Mouse (Mus musculus) macrophage (primary cell): Measurements from ENCODE around the gene Zfp422. TPM values are rescaled to one million over a fixed set of nuclear protein-coding genes. Genes with fewer than 3 reads are reported as not detected.

Experiments used
- H3K27ac ChIP-seq: fragments of 350-480 bp; formaldehyde crosslinking; 2 replicates; pipeline ENCODE4 v1.9.0; 2021
- H3K36me3 ChIP-seq: fragments of 350-480 bp; formaldehyde crosslinking; 2 replicates; pipeline ENCODE4 v1.9.0; 2021; ENCODE audit errors: inconsistent target
- H3K4me3 ChIP-seq: fragments of 350-480 bp; formaldehyde crosslinking; 2 replicates; pipeline ENCODE4 v1.9.0; 2021; ENCODE audit errors: inconsistent target
- H3K79me2 ChIP-seq: fragments of 350-480 bp; formaldehyde crosslinking; 2 replicates; pipeline ENCODE4 v1.9.0; 2021; ENCODE audit errors: inconsistent target
- WGBS: methylation state at CpG from one replicate; pipeline ENCODE4 v1.1.7; 2026; ENCODE audit warnings: inconsistent platforms; ENCODE audit not compliant: missing documents; 5-methylcytosine and 5-hydroxymethylcytosine counted together
- polyA plus RNA-seq: library from polyadenylated mRNA; stranded (reverse); fragments of 250-400 nt; gene quantifications from 3 replicates; pipeline ENCODE4 v1.2.4, GENCODE M21; 2018; ENCODE audit warnings: inconsistent platforms

Gene Zfp422
- polyA plus RNA-seq, 1 experiment from 2014 or later: 18.3 TPM

DNA sequence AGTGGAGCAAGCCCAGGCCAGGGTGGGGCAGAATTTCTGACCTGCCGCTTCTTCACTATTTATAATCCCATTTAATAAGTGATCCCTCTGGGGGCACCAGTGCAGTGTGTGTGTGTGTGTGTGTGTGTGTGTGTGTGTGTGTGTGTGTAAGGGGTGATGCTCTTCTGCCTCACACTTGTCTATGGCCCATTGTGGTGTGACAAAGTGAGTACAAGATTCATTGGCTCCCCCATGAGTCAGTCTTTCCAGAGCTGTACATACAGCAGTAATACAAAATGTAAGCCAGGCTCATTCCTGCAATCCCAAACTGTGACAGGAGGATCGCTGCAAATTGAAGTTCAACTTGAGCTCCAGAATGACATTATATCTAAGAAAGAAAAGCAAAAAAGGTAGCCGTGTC is 36.0 kb upstream of the Zfp422 start:
- Histone ChIP-seq H3K36me3 (peaks cover 26% of the 10 kb centered on the region), H3K4me3 (no peak overlapping the region), H3K79me2 (peaks cover 100% of the 10 kb centered on the region), H3K27ac (peak overlapping the region; percentile 83)
- WGBS: 91% methylated on average over 3 of the region's 3 CpGs

DNA sequence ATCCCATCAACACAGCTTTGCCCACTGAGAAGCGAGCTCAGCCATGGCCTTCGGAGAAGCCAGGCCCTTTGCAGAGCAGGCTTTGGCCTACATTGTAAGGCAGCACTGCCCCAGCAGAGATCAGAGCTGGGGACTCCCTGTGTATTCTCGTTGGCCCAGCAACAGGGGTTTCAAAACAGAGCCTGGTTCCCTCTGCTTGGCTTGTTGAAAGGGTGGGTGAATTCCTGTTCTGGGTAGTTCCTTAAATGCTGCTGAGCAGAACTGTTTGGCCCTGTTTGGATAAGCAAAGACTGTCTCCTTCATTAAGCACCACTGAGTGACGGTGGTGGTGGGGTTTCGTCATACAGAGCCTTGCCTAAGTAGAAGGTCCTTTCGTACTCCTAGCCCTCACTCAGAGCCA is 35.2 kb upstream of the Zfp422 start:
- H3K4me3 ChIP-seq: no peak overlapping the region
- H3K79me2 ChIP-seq: peaks cover 100% of the 10 kb centered on the region
- H3K36me3 ChIP-seq: peaks cover 34% of the 10 kb centered on the region
- 21% methylated on average over 6 of the region's 6 CpGs for WGBS
- H3K27ac ChIP-seq: peak overlapping the region; percentile 83

DNA sequence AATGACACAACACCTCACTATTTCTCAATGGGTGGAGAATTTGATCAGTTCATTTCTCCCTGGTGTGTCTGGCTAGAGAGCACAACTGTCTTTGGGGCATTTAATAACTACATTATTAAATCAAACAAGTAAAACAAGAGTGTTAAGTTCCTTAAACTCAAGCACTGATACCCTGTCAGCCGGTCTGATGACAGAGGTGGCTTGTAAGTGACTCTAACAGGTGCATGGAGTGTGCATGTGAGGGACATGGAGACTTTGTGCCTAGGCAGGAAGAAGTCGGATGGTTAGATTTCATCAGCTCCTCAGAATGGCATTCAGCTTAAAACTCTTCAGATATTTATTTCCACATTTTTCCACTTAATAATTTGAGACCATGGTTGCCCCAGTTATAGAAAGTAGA is 34.6 kb upstream of the Zfp422 start:
- H3K4me3 ChIP-seq: no peak overlapping the region
- peaks cover 93% of the 10 kb centered on the region for H3K79me2 ChIP-seq
- 71% methylated on average over 2 of the region's 2 CpGs for WGBS
- H3K27ac ChIP-seq: peak overlapping the region; percentile 83
- peaks cover 40% of the 10 kb centered on the region for H3K36me3 ChIP-seq

DNA sequence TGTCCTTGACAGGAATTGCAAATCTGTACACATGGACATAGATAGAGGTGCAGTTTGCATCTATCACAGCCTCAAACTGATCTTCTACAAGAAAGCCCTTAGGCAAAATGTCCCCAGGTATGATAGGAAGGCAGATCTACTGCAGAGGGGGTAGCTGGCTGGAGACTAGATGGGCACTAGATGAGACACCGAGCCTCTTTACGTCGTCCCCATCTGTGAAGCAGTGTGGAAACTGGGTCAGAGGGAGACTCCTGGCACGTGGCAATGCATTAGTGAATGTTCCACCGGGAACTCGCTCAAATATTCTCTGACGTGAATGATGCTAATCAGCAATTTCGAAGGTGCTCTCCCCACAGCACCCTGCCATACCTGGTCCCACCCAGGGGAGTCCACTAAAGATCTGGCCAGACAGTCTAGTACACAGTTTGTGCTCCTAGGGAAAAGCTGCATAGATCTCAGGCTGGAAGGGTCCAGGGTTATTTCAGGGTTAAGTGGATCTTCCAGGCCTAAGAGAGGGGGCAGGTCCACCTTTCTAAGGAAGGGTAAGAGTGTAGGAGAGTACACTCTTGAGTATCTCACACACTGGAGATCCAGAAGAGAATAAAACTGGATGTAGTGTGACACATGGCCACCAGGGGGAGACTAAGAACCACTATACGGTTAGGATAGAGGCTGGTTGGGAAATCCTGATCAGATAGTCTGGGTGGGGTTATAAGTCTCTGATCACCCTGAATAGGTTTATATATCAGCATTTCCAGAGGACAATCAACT is 25.1 kb upstream of the Zfp422 start:
- Histone ChIP-seq H3K27ac (no peak overlapping the region), H3K36me3 (peaks cover 77% of the 10 kb centered on the region), H3K4me3 (no peak overlapping the region), H3K79me2 (peaks cover 46% of the 10 kb centered on the region; the same call in 1 of the 2 replicates)
- WGBS: 70% methylated on average over 9 of the region's 9 CpGs

DNA sequence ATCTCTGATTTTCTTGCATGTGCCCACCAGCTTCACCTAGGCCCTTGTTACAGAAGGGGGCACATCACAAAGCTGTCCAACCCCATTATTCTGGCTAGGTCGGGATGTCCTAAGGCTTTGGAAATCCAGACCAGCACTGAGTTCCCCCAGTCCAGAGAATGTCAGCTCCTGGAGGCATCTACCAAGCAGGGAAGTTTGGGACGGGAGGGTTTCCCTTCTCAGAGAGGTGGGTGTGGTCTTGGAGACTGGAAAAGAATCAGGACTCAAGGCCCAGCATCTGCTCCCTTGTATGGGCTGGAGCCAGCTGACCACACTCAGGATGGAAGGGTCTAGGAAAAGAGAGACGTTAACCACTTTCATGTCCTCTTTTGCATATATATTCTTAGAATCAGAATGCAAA is 24.4 kb upstream of the Zfp422 start:
- H3K36me3 ChIP-seq: peaks cover 76% of the 10 kb centered on the region
- 66% methylated on average over 3 of the region's 3 CpGs for WGBS
- H3K4me3 ChIP-seq: no peak overlapping the region
- H3K79me2 ChIP-seq: peaks cover 46% of the 10 kb centered on the region; the same call in 1 of the 2 replicates
- no peak overlapping the region for H3K27ac ChIP-seq

DNA sequence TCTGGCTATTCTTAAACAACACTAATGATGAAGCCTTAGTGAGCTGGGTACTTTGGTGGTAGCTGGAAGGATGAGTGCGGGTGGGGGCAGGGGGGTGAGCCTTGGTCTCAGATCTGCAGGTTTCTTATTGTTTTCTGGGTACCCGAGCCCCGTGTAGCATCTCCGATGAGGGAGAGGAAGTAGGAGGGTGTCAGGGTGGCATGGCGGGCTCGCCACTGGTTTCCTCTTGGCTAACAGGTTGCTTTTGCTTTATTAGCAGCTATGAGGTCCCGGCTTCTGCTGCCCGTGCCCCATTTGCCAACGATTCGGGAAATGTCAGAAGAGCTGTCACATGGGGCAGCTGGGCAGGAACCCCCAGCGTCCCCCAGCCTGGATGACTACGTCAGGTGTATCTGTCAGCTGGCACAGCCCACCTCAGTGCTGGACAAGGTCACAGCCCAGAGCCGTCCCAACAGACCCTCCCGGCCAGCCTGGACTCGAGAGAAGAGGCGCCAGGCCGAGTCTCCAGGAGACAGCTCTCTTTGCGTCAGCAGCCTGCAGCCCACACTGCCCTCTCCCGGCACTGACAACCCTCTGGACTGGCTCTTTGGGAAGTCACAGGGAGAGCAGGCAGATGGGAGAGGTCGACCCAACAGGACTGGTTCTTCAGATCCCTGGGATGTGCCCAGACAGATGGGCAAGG is 22.8 kb upstream of the Zfp422 start:
- no peak overlapping the region for H3K27ac ChIP-seq
- H3K4me3 ChIP-seq: no peak overlapping the region
- peaks cover 46% of the 10 kb centered on the region; the same call in 1 of the 2 replicates for H3K79me2 ChIP-seq
- WGBS: 31% methylated on average over 20 of the region's 20 CpGs
- peaks cover 77% of the 10 kb centered on the region for H3K36me3 ChIP-seq

DNA sequence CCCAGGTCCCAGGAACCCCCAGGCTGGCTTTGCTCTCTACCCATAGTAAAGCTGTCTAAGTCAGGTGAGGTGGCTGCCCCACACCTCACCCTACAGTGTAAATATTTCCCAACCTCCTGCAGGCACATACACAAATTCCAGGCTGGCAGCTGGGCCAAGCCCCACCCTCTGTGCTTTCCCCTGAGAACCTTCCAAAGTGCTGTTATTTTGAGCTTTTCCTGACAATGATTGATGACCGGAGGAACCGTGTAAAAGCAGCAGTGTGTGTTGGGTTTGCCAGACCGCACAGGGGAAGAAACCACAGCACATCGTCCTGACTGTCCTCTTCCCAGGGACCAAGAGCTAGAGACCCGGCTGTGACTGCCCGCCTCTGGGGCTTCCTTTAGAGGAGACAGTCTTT is 21.6 kb upstream of the Zfp422 start, which contains the start of gene Depp1:
TSS of gene Depp1 (plus strand) at position 204 of the 400 bp plus-strand sequence.
- 39% methylated on average over 6 of the region's 6 CpGs for WGBS
- no peak within 1 kb of the TSS for H3K4me3 ChIP-seq
- peaks cover 40% of the 10 kb centered on the region; the same call in 1 of the 2 replicates for H3K79me2 ChIP-seq
- no peak within 1 kb of the TSS for H3K27ac ChIP-seq
- H3K36me3 ChIP-seq: peaks cover 83% of the 10 kb centered on the region

DNA sequence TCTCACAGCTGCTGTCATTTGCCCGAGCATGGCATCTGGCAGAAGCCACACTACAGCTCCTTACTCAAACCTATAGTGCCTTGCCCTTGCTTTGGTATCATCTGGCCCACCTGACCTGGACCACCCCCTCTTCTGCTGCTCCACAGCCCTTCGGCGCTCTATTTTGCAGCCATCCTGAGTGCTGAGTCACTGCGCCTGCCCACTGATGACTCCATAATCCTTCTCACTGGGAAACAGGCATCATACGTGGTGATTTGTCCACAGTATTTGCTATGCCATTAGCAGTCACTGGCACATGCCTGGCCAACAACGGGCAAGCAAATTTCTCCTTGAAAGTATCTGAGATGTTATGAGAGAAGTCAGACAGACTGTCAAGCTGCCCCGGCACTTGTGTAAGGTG is 21.0 kb upstream of the Zfp422 start:
- H3K79me2 ChIP-seq: peaks cover 34% of the 10 kb centered on the region; the same call in 1 of the 2 replicates
- WGBS: 57% methylated on average over 7 of the region's 7 CpGs
- H3K27ac ChIP-seq: no peak overlapping the region
- peaks cover 84% of the 10 kb centered on the region for H3K36me3 ChIP-seq
- H3K4me3 ChIP-seq: no peak overlapping the region

DNA sequence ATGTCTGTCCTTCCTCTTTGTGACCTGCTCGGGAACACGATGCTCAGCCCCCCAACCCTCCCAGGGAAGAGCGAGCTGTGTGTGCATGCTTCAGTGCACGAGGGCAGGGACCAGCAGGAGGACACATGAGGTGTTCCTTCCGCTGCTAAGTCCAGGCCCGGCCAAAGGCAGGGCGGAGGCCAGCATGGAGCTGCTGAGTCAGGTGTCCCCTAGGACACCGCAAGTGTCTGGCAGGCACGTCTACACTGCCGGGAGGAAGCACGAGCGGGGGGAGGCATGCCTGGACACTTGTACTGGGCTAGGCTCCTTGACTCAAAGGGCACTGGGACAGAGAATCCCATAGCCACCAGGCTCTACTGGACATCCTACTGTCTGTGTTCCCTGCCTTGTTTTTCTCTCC is 19.0 kb upstream of the Zfp422 start:
- WGBS: 92% methylated on average over 12 of the region's 12 CpGs
- Histone ChIP-seq H3K27ac (no peak overlapping the region), H3K4me3 (no peak overlapping the region), H3K36me3 (peaks cover 92% of the 10 kb centered on the region), H3K79me2 (peaks cover 15% of the 10 kb centered on the region; the same call in 1 of the 2 replicates)

DNA sequence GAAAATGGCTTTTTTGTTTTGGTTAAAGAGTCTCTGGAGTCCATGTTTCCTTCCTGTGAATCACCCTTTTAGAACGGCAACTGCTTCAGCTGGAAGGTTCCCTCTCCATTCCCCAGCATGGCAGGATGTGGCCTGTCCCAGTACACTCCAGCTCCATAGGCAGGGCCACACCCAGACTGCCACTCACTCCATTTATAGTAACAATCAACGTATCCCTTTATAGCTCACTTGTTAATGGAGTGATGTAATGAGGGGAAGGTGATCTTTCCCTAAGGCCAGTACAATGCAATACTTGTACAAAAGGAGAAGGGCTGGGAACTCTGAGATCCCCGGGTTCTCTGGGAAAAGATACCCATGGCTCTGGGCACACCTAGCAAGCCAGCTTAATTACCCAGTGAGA is 15.5 kb upstream of the Zfp422 start:
- WGBS: 41% methylated on average over 3 of the region's 3 CpGs

DNA sequence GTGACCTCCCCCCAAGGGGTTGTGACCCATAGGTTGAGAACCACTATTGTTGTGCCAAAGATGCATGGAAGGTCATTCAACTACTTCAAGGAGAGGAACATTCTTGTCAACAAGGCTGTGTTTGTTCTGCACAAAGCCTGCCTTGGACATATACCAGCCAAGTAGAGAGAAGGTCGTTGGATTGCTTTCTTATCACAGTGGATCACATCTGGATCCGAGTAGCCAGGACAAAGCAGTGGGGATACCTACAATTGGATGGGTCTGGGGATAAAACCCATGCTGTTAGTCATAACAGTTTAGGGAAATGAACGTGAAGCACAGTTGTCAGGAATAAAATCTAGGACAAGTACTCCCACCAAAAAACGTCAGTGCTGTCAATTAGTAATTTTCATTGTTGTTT is 15.1 kb upstream of the Zfp422 start:
- WGBS: 95% methylated on average over 4 of the region's 4 CpGs
- Histone ChIP-seq H3K4me3 (no peak overlapping the region), H3K36me3 (peaks cover 97% of the 10 kb centered on the region), H3K79me2 (no peaks in the 10 kb centered on the region), H3K27ac (no peak overlapping the region)

More for the DNA sequence above, 15.5 kb upstream of the Zfp422 start:
- H3K27ac ChIP-seq: no peak overlapping the region
- H3K4me3 ChIP-seq: no peak overlapping the region
- H3K36me3 ChIP-seq: peaks cover 93% of the 10 kb centered on the region
- no peaks in the 10 kb centered on the region; the same call in 1 of the 2 replicates for H3K79me2 ChIP-seq

DNA sequence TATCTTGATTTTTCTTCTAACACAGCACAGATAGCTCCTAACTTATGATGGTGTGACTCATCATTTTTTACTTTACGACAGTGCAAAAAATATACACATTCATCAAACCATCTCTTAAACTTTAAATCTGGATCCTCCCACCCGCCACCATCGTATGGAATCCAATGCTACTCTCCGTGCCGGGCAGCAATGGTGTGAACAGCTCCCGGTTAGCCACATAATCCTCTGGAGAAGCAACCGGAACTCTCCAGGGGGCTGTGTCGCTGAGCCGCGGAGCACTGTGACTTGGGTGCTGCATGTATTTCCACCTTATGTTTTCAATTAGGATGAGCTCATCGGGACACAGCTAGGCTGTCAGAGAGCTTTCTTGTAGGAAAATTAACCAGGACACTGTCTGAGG is 14.1 kb upstream of the Zfp422 start:
- H3K79me2 ChIP-seq: no peaks in the 10 kb centered on the region
- no peak overlapping the region for H3K4me3 ChIP-seq
- H3K27ac ChIP-seq: no peak overlapping the region
- WGBS: 98% methylated on average over 11 of the region's 11 CpGs
- H3K36me3 ChIP-seq: peaks cover 99% of the 10 kb centered on the region

DNA sequence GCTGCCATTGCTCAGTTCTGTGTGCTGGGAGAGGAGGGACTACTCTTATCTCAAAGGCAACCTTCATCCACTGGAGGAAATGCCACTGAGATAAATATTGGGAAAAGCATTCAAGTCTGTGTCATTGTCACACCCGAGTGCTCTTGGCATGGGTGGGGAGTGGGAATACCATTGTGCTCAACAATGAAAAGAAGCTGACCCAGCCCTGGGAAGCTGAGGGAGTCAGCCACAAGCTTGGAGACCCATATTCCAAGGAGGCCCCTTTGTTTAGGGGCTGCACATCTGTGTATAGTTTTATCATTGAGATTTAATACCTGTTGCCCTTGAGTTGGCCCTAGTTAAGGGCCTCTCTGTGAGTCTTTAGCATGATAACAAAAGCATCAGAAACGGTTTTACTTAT is 10.9 kb upstream of the Zfp422 start:
- 100% methylated on average over 2 of the region's 2 CpGs for WGBS
- Histone ChIP-seq H3K79me2 (no peaks in the 10 kb centered on the region), H3K36me3 (peaks cover 97% of the 10 kb centered on the region), H3K27ac (no peak overlapping the region), H3K4me3 (no peak overlapping the region)

DNA sequence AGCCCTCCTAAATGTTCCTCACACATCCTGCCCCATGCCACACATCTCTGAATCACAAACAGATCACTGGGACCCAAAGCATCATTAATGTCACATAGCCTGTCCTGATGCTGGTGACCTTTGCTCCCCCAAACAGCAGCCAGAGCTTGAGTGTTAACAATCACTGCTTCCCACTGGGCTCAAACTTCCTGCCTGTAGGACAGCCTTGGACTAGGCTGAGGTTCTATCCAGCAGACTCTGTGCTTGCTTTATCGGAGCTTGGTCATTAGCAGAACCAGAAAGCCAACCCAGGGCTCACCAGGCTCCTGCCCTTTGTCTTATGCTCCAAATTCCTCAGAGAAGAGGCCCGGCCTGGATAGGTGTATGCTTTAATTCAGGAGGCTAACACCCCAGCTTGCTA is 10.1 kb upstream of the Zfp422 start:
- H3K79me2 ChIP-seq: no peaks in the 10 kb centered on the region
- H3K36me3 ChIP-seq: peaks cover 97% of the 10 kb centered on the region
- no peak overlapping the region for H3K4me3 ChIP-seq
- 91% methylated on average over 2 of the region's 2 CpGs for WGBS
- no peak overlapping the region for H3K27ac ChIP-seq

DNA sequence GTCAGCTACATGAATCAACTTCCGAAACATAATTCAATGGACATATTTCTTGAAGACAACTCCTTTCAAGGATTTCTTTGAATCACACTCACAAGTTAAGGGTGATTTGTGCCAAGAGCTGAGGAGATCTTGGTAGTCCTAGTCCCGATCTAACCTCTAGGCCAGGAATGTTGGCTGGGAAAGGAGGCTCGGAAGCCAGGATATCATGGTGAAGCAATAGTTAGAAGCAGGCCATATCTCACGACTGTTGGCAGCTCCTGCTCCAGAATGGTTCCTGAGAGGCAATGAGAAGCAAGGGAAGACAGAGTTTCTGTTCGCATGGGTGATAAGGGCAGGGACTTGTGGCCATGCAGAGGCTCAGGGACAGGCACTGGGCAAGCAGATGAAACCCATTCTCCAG is 8.7 kb upstream of the Zfp422 start:
- Histone ChIP-seq H3K79me2 (no peaks in the 10 kb centered on the region), H3K4me3 (no peak overlapping the region), H3K36me3 (peaks cover 84% of the 10 kb centered on the region), H3K27ac (no peak overlapping the region)
- WGBS: 93% methylated on average over 4 of the region's 5 CpGs
